Mouse (Mus musculus) stomach, postnatal 0 days (tissue): ENCODE data around the gene Ptges3.

Experiments
- CTCF ChIP-seq: IDR thresholded peaks from 2 replicates; pipeline ENCODE4 v1.5.1; 2016; ENCODE audit warnings: antibody characterized with exemption, low read depth, mild to moderate bottlenecking, moderate library complexity
- EP300 ChIP-seq: optimal IDR thresholded peaks from 2 replicates; pipeline ENCODE3; 2016; ENCODE audit warnings: antibody characterized with exemption

DNA sequence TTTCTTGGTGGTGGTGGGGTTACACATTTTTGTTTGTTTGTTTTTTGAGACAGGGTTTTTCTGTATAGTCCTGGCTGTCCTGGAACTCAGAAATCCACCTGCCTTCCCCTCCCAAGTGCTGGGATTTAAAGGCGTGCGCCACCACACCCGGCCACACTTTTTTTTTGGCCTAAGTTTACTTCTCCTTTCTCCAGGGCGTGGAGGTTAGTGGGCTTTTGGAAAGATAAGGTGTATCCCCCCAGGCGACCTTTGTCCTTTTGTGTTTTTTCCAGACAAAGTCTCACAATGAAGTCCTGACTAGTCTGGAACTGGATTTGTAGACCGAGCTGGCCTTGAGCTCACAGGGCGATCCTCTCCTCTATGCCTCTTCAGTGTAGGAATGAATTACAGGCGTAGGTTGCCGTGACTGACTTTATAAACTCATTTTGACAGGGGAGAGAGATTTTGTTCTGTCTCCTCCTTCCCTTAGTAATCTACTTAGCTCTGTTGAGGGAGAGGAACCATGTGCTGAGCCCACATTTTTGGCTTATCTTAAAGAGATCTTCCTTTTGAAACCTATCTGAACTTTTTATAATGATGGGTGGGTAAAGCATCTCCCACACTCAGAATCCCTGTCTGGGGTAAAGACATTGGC, 36.4 kb downstream of the Ptges3 start:
- TF ChIP-seq CTCF (no peak), EP300 (no peak)
